Mouse (Mus musculus): Measurements from ENCODE around the gene Olfr513. TPM values are rescaled to one million over a fixed set of nuclear protein-coding genes. Genes with fewer than 3 reads are reported as not detected.

The Olfr513 gene
- polyA plus RNA-seq (2014; fragmentation: Nextera tagmentation; extraction: Ambion mirVana), result not detected in 2 replicates

- Histone ChIP-seq H3K9me3 (ENCODE audit: control insufficient read depth, low read length) (no peaks in the 10 kb centered on the region), H3K4me1 (ENCODE audit: control insufficient read depth, insufficient read depth, low read length) (no peaks in the 10 kb centered on the region), H3K4me2 (ENCODE audit: low read depth, severe bottlenecking) (no peak within 1 kb of the TSS), H3K36me3 (ENCODE audit: control insufficient read depth, insufficient read depth, low read length) (no peaks in the 10 kb centered on the region), H3K9ac (ENCODE audit: low read length) (no peak within 1 kb of the TSS), H3K27me3 (ENCODE audit: control insufficient read depth, insufficient read depth, low read length) (no peaks in the 10 kb centered on the region), H3K27ac (replicated peaks; ENCODE audit: low read depth, low read length) (no peak within 1 kb of the TSS), H3K4me3 (ENCODE audit: low read depth, low read length) (no peak within 1 kb of the TSS)
- DNase-seq (ENCODE audit: low spot score) (no peak), ATAC-seq (ENCODE audit: insufficient number of reproducible peaks, low FRiP score, low TSS enrichment, low read depth) (no peak)
- WGBS, result 80% methylated on average over 1 of the region's 1 CpGs
Observed at GRCm38 (mm10) chr7:108750673-108751072, at the start of gene Olfr513. Gene Olfr513, plus strand, starts transcription at chr7:108750973.

- Histone ChIP-seq H3K36me3 (ENCODE audit: control insufficient read depth, insufficient read depth, low read length) (no peaks in the 10 kb centered on the region), H3K4me3 (ENCODE audit: low read depth, low read length) (no peak within 1 kb of the TSS), H3K27me3 (ENCODE audit: control insufficient read depth, insufficient read depth, low read length) (no peaks in the 10 kb centered on the region), H3K4me2 (ENCODE audit: low read depth, severe bottlenecking) (no peak within 1 kb of the TSS), H3K9me3 (ENCODE audit: control insufficient read depth, low read length) (no peaks in the 10 kb centered on the region), H3K9ac (ENCODE audit: low read length) (no peak within 1 kb of the TSS), H3K4me1 (ENCODE audit: control insufficient read depth, insufficient read depth, low read length) (no peaks in the 10 kb centered on the region), H3K27ac (replicated peaks; ENCODE audit: low read depth, low read length) (no peak within 1 kb of the TSS)
- ATAC-seq (ENCODE audit: insufficient number of reproducible peaks, low FRiP score, low TSS enrichment, low read depth) (no peak), DNase-seq (ENCODE audit: low spot score) (no peak)
Observed at GRCm38 (mm10) chr7:108713020-108713419, 37.8 kb upstream of the Olfr513 start, which contains the start of gene Olfr512. Gene Olfr512, plus strand, starts transcription at chr7:108713320.

GRCm38 (mm10) chr7:108760411-108760810 lies 9.6 kb downstream of the Olfr513 start:
- H3K27ac ChIP-seq (replicated peaks; ENCODE audit: low read depth, low read length), result no peak overlapping the region
- ATAC-seq (ENCODE audit: insufficient number of reproducible peaks, low FRiP score, low TSS enrichment, low read depth) (no peak), DNase-seq (ENCODE audit: low spot score) (no peak)
- no peaks in the 10 kb centered on the region for H3K27me3 ChIP-seq (ENCODE audit: control insufficient read depth, insufficient read depth, low read length)
- no peak overlapping the region for H3K9ac ChIP-seq (ENCODE audit: low read length)
- H3K4me3 ChIP-seq (ENCODE audit: low read depth, low read length), result no peak overlapping the region
- no peak overlapping the region for H3K4me2 ChIP-seq (ENCODE audit: low read depth, severe bottlenecking)
- no peaks in the 10 kb centered on the region for H3K9me3 ChIP-seq (ENCODE audit: control insufficient read depth, low read length)
- WGBS, result 42% methylated on average over 3 of the region's 3 CpGs
- no peaks in the 10 kb centered on the region for H3K36me3 ChIP-seq (ENCODE audit: control insufficient read depth, insufficient read depth, low read length)
- no peaks in the 10 kb centered on the region for H3K4me1 ChIP-seq (ENCODE audit: control insufficient read depth, insufficient read depth, low read length)

- H3K36me3 ChIP-seq (ENCODE audit: control insufficient read depth, insufficient read depth, low read length), result no peaks in the 10 kb centered on the region
- DNase-seq (ENCODE audit: low spot score), result peak; percentile 65
- ATAC-seq (ENCODE audit: insufficient number of reproducible peaks, low FRiP score, low TSS enrichment, low read depth), result peak; percentile 95
- H3K4me2 ChIP-seq (ENCODE audit: low read depth, severe bottlenecking), result no peak overlapping the region
- H3K27ac ChIP-seq (replicated peaks; ENCODE audit: low read depth, low read length), result peak overlapping the region; percentile 78; the same call in 1 of the 2 replicates
- no peak overlapping the region for H3K9ac ChIP-seq (ENCODE audit: low read length)
- H3K4me1 ChIP-seq (ENCODE audit: control insufficient read depth, insufficient read depth, low read length), result no peaks in the 10 kb centered on the region
- 3% methylated on average over 1 of the region's 1 CpGs for WGBS
- no peaks in the 10 kb centered on the region for H3K9me3 ChIP-seq (ENCODE audit: control insufficient read depth, low read length)
- no peaks in the 10 kb centered on the region for H3K27me3 ChIP-seq (ENCODE audit: control insufficient read depth, insufficient read depth, low read length)
- H3K4me3 ChIP-seq (ENCODE audit: low read depth, low read length), result no peak overlapping the region
Observed at GRCm38 (mm10) chr7:108797205-108797933, 46.6 kb downstream of the Olfr513 start.

Other genes starting within 250 kb of the Olfr513 start
- gene Olfr502, start 225.9 kb upstream of the Olfr513 start, polyA plus RNA-seq (2014; fragmentation: Nextera tagmentation; extraction: Ambion mirVana), result not detected in 2 replicates
- not detected in 2 replicates for gene Olfr503, start 206.4 kb upstream of the Olfr513 start, polyA plus RNA-seq (2014; fragmentation: Nextera tagmentation; extraction: Ambion mirVana)
- gene Olfr504, start 185.2 kb upstream of the Olfr513 start, polyA plus RNA-seq (2014; fragmentation: Nextera tagmentation; extraction: Ambion mirVana), result not detected in 2 replicates
- gene Olfr506, start 140.2 kb upstream of the Olfr513 start, polyA plus RNA-seq (2014; fragmentation: Nextera tagmentation; extraction: Ambion mirVana), result not detected in 2 replicates
- not detected in 2 replicates for gene Olfr507, start 129.2 kb upstream of the Olfr513 start, polyA plus RNA-seq (2014; fragmentation: Nextera tagmentation; extraction: Ambion mirVana)
- gene Olfr508, start 121.0 kb upstream of the Olfr513 start, polyA plus RNA-seq (2014; fragmentation: Nextera tagmentation; extraction: Ambion mirVana), result not detected in 2 replicates
- gene Olfr509, start 99.1 kb upstream of the Olfr513 start, polyA plus RNA-seq (2014; fragmentation: Nextera tagmentation; extraction: Ambion mirVana), result not detected in 2 replicates
- not detected in 2 replicates for gene Olfr510, start 84.6 kb upstream of the Olfr513 start, polyA plus RNA-seq (2014; fragmentation: Nextera tagmentation; extraction: Ambion mirVana)
- not detected in 2 replicates for gene Olfr512, start 37.7 kb upstream of the Olfr513 start, polyA plus RNA-seq (2014; fragmentation: Nextera tagmentation; extraction: Ambion mirVana)
- not detected in 2 replicates for gene Olfr514, start 75.0 kb downstream of the Olfr513 start, polyA plus RNA-seq (2014; fragmentation: Nextera tagmentation; extraction: Ambion mirVana)
- gene Olfr516, start 99.6 kb downstream of the Olfr513 start, polyA plus RNA-seq (2014; fragmentation: Nextera tagmentation; extraction: Ambion mirVana), result not detected in 2 replicates
- gene Olfr517, start 121.4 kb downstream of the Olfr513 start, polyA plus RNA-seq (2014; fragmentation: Nextera tagmentation; extraction: Ambion mirVana), result not detected in 2 replicates
- not detected in 2 replicates for gene Olfr518, start 134.0 kb downstream of the Olfr513 start, polyA plus RNA-seq (2014; fragmentation: Nextera tagmentation; extraction: Ambion mirVana)
- gene Olfr519, start 143.4 kb downstream of the Olfr513 start, polyA plus RNA-seq (2014; fragmentation: Nextera tagmentation; extraction: Ambion mirVana), result not detected in 2 replicates
- 0.71 and 0.75 TPM in 2 replicates for gene Nlrp10, start 179.2 kb downstream of the Olfr513 start, polyA plus RNA-seq (2014; fragmentation: Nextera tagmentation; extraction: Ambion mirVana)
- 96.1 and 97.2 TPM in 2 replicates for gene Eif3f, start 183.4 kb downstream of the Olfr513 start, polyA plus RNA-seq (2014; fragmentation: Nextera tagmentation; extraction: Ambion mirVana)
- 3.7 and 4.2 TPM in 2 replicates for gene Tub, start 199.4 kb downstream of the Olfr513 start, polyA plus RNA-seq (2014; fragmentation: Nextera tagmentation; extraction: Ambion mirVana)